Mouse (Mus musculus): ENCODE results near the gene Gm20388. TPM values are rescaled to one million over a fixed set of nuclear protein-coding genes. Genes with fewer than 3 reads are reported as not detected.

Gene Gm20388
- polyA plus RNA-seq, 1 experiment from 2014 or later = not detected

- no peak for DNase-seq (ENCODE audit: low spot score)
- H3K9me3 ChIP-seq (ENCODE audit: control insufficient read depth, low read length) = no peaks in the 10 kb centered on the region
- H3K4me1 ChIP-seq (ENCODE audit: control insufficient read depth, insufficient read depth, low read length) = peaks cover 18% of the 10 kb centered on the region
- no peak overlapping the region for H3K27ac ChIP-seq (replicated peaks; ENCODE audit: low read depth, low read length)
- ATAC-seq (ENCODE audit: insufficient number of reproducible peaks, low FRiP score, low TSS enrichment, low read depth) = no peak
- no peak overlapping the region for H3K4me3 ChIP-seq (ENCODE audit: low read depth, low read length)
- WGBS = 95% methylated on average over 14 of the region's 14 CpGs
- H3K36me3 ChIP-seq (ENCODE audit: control insufficient read depth, insufficient read depth, low read length) = peaks cover 2% of the 10 kb centered on the region; the same call in 1 of the 2 replicates
- H3K27me3 ChIP-seq (ENCODE audit: control insufficient read depth, insufficient read depth, low read length) = no peaks in the 10 kb centered on the region
- no peak overlapping the region for H3K4me2 ChIP-seq (ENCODE audit: low read depth, severe bottlenecking)
- no peak overlapping the region for H3K9ac ChIP-seq (ENCODE audit: low read length)
Measured at GRCm38 (mm10) chr8:122515699-122516098, 2605.1 kb downstream of the Gm20388 start.

GRCm38 (mm10) chr8:122517541-122518190, 2607.0 kb downstream of the Gm20388 start:
- H3K27ac ChIP-seq (replicated peaks; ENCODE audit: low read depth, low read length) = peak overlapping the region; percentile 88
- no peak overlapping the region for H3K4me3 ChIP-seq (ENCODE audit: low read depth, low read length)
- H3K9me3 ChIP-seq (ENCODE audit: control insufficient read depth, low read length) = no peaks in the 10 kb centered on the region
- WGBS = 10% methylated on average over 6 of the region's 6 CpGs
- peaks cover 15% of the 10 kb centered on the region for H3K4me1 ChIP-seq (ENCODE audit: control insufficient read depth, insufficient read depth, low read length)
- ATAC-seq (ENCODE audit: insufficient number of reproducible peaks, low FRiP score, low TSS enrichment, low read depth) (peak; percentile 76; the same call in 1 of the 2 replicates), DNase-seq (ENCODE audit: low spot score) (peak; percentile 65)
- H3K4me2 ChIP-seq (ENCODE audit: low read depth, severe bottlenecking) = 0 out of 2 replicates have a peak overlapping the region, but pooled peaks have one; percentile 5
- H3K9ac ChIP-seq (ENCODE audit: low read length) = peak overlapping the region; percentile 51
- no peaks in the 10 kb centered on the region for H3K27me3 ChIP-seq (ENCODE audit: control insufficient read depth, insufficient read depth, low read length)
- H3K36me3 ChIP-seq (ENCODE audit: control insufficient read depth, insufficient read depth, low read length) = peaks cover 2% of the 10 kb centered on the region; the same call in 1 of the 2 replicates

GRCm38 (mm10) chr8:122520611-122521010, 2610.0 kb downstream of the Gm20388 start:
- H3K4me3 ChIP-seq (ENCODE audit: low read depth, low read length) = no peak overlapping the region
- no peak overlapping the region for H3K27ac ChIP-seq (replicated peaks; ENCODE audit: low read depth, low read length)
- H3K27me3 ChIP-seq (ENCODE audit: control insufficient read depth, insufficient read depth, low read length) = no peaks in the 10 kb centered on the region
- H3K9me3 ChIP-seq (ENCODE audit: control insufficient read depth, low read length) = no peaks in the 10 kb centered on the region
- peaks cover 40% of the 10 kb centered on the region for H3K4me1 ChIP-seq (ENCODE audit: control insufficient read depth, insufficient read depth, low read length)
- 86% methylated on average over 11 of the region's 11 CpGs for WGBS
- no peaks in the 10 kb centered on the region for H3K36me3 ChIP-seq (ENCODE audit: control insufficient read depth, insufficient read depth, low read length)
- H3K4me2 ChIP-seq (ENCODE audit: low read depth, severe bottlenecking) = no peak overlapping the region
- ATAC-seq (ENCODE audit: insufficient number of reproducible peaks, low FRiP score, low TSS enrichment, low read depth) (no peak), DNase-seq (ENCODE audit: low spot score) (no peak)
- no peak overlapping the region for H3K9ac ChIP-seq (ENCODE audit: low read length)

- Histone ChIP-seq H3K4me3 (ENCODE audit: low read depth, low read length) (no peak overlapping the region), H3K27ac (replicated peaks; ENCODE audit: low read depth, low read length) (peak overlapping the region; percentile 73; the same call in 1 of the 2 replicates), H3K9ac (ENCODE audit: low read length) (peak overlapping the region; percentile 12; the same call in 1 of the 2 replicates), H3K4me2 (ENCODE audit: low read depth, severe bottlenecking) (peak overlapping the region; percentile 28), H3K4me1 (ENCODE audit: control insufficient read depth, insufficient read depth, low read length) (peaks cover 28% of the 10 kb centered on the region), H3K36me3 (ENCODE audit: control insufficient read depth, insufficient read depth, low read length) (peaks cover 1% of the 10 kb centered on the region; the same call in 1 of the 2 replicates), H3K9me3 (ENCODE audit: control insufficient read depth, low read length) (no peaks in the 10 kb centered on the region), H3K27me3 (ENCODE audit: control insufficient read depth, insufficient read depth, low read length) (no peaks in the 10 kb centered on the region)
- ATAC-seq (ENCODE audit: insufficient number of reproducible peaks, low FRiP score, low TSS enrichment, low read depth) (no peak), DNase-seq (ENCODE audit: low spot score) (peak; percentile 44)
- WGBS = 40% methylated on average over 14 of the region's 14 CpGs
Measured at GRCm38 (mm10) chr8:122522796-122523651, 2612.4 kb downstream of the Gm20388 start.

GRCm38 (mm10) chr8:122523652-122524360, 2613.2 kb downstream of the Gm20388 start:
- Histone ChIP-seq H3K9me3 (ENCODE audit: control insufficient read depth, low read length) (no peaks in the 10 kb centered on the region), H3K4me3 (ENCODE audit: low read depth, low read length) (no peak overlapping the region), H3K27me3 (ENCODE audit: control insufficient read depth, insufficient read depth, low read length) (no peaks in the 10 kb centered on the region), H3K36me3 (ENCODE audit: control insufficient read depth, insufficient read depth, low read length) (peaks cover 3% of the 10 kb centered on the region; the same call in 1 of the 2 replicates), H3K4me1 (ENCODE audit: control insufficient read depth, insufficient read depth, low read length) (peaks cover 25% of the 10 kb centered on the region), H3K9ac (ENCODE audit: low read length) (0 out of 2 replicates have a peak overlapping the region, but pooled peaks have one; percentile 22), H3K4me2 (ENCODE audit: low read depth, severe bottlenecking) (peak overlapping the region; percentile 28), H3K27ac (replicated peaks; ENCODE audit: low read depth, low read length) (peak overlapping the region; percentile 73)
- WGBS = 16% methylated on average over 23 of the region's 23 CpGs
- ATAC-seq (ENCODE audit: insufficient number of reproducible peaks, low FRiP score, low TSS enrichment, low read depth) = 0 out of 2 replicates have a peak, but pooled peaks have one; percentile 45
- peak; percentile 52 for DNase-seq (ENCODE audit: low spot score)

- Histone ChIP-seq H3K27me3 (ENCODE audit: control insufficient read depth, insufficient read depth, low read length) (no peaks in the 10 kb centered on the region), H3K4me1 (ENCODE audit: control insufficient read depth, insufficient read depth, low read length) (peaks cover 25% of the 10 kb centered on the region), H3K9me3 (ENCODE audit: control insufficient read depth, low read length) (no peaks in the 10 kb centered on the region), H3K36me3 (ENCODE audit: control insufficient read depth, insufficient read depth, low read length) (peaks cover 3% of the 10 kb centered on the region; the same call in 1 of the 2 replicates), H3K9ac (ENCODE audit: low read length) (no peak overlapping the region), H3K4me2 (ENCODE audit: low read depth, severe bottlenecking) (no peak overlapping the region), H3K27ac (replicated peaks; ENCODE audit: low read depth, low read length) (no peak overlapping the region), H3K4me3 (ENCODE audit: low read depth, low read length) (no peak overlapping the region)
- ATAC-seq (ENCODE audit: insufficient number of reproducible peaks, low FRiP score, low TSS enrichment, low read depth) (no peak), DNase-seq (ENCODE audit: low spot score) (no peak)
- 70% methylated on average over 6 of the region's 6 CpGs for WGBS
Measured at GRCm38 (mm10) chr8:122524506-122524905, 2613.9 kb downstream of the Gm20388 start.

- no peak overlapping the region; the same call in 1 of the 2 replicates for H3K27ac ChIP-seq (replicated peaks; ENCODE audit: low read depth, low read length)
- no peak for DNase-seq (ENCODE audit: low spot score)
- 79% methylated on average over 6 of the region's 6 CpGs for WGBS
Measured at GRCm38 (mm10) chr8:122525004-122525403, 2614.4 kb downstream of the Gm20388 start.

GRCm38 (mm10) chr8:122526084-122526483, 2615.4 kb downstream of the Gm20388 start:
- Histone ChIP-seq H3K4me2 (ENCODE audit: low read depth, severe bottlenecking) (no peak overlapping the region), H3K27ac (replicated peaks; ENCODE audit: low read depth, low read length) (peak overlapping the region; percentile 22; the same call in 1 of the 2 replicates), H3K4me3 (ENCODE audit: low read depth, low read length) (no peak overlapping the region), H3K9me3 (ENCODE audit: control insufficient read depth, low read length) (no peaks in the 10 kb centered on the region), H3K4me1 (ENCODE audit: control insufficient read depth, insufficient read depth, low read length) (peaks cover 25% of the 10 kb centered on the region), H3K9ac (ENCODE audit: low read length) (no peak overlapping the region), H3K27me3 (ENCODE audit: control insufficient read depth, insufficient read depth, low read length) (no peaks in the 10 kb centered on the region), H3K36me3 (ENCODE audit: control insufficient read depth, insufficient read depth, low read length) (peaks cover 3% of the 10 kb centered on the region; the same call in 1 of the 2 replicates)
- DNase-seq (ENCODE audit: low spot score) = no peak
- 70% methylated on average over 3 of the region's 3 CpGs for WGBS
- no peak for ATAC-seq (ENCODE audit: insufficient number of reproducible peaks, low FRiP score, low TSS enrichment, low read depth)

More at GRCm38 (mm10) chr8:122525004-122525403, 2614.4 kb downstream of the Gm20388 start:
- Histone ChIP-seq H3K27me3 (ENCODE audit: control insufficient read depth, insufficient read depth, low read length) (no peaks in the 10 kb centered on the region), H3K4me3 (ENCODE audit: low read depth, low read length) (no peak overlapping the region), H3K4me2 (ENCODE audit: low read depth, severe bottlenecking) (no peak overlapping the region), H3K9ac (ENCODE audit: low read length) (no peak overlapping the region), H3K9me3 (ENCODE audit: control insufficient read depth, low read length) (no peaks in the 10 kb centered on the region), H3K4me1 (ENCODE audit: control insufficient read depth, insufficient read depth, low read length) (peaks cover 25% of the 10 kb centered on the region), H3K36me3 (ENCODE audit: control insufficient read depth, insufficient read depth, low read length) (peaks cover 3% of the 10 kb centered on the region; the same call in 1 of the 2 replicates)
- ATAC-seq (ENCODE audit: insufficient number of reproducible peaks, low FRiP score, low TSS enrichment, low read depth) = no peak
